Mouse (Mus musculus) liver, embryonic 14.5 days (tissue): ENCODE results near the gene Etv2.

Experiments
- CTCF ChIP-seq: IDR thresholded peaks from 2 replicates; pipeline ENCODE4 v1.5.1; 2016; ENCODE audit warnings: antibody characterized with exemption, low read depth, control low read depth
- EP300 ChIP-seq: IDR thresholded peaks from 2 replicates; pipeline ENCODE4 v1.6.1; 2016; ENCODE audit warnings: antibody characterized with exemption, low read depth

DNA sequence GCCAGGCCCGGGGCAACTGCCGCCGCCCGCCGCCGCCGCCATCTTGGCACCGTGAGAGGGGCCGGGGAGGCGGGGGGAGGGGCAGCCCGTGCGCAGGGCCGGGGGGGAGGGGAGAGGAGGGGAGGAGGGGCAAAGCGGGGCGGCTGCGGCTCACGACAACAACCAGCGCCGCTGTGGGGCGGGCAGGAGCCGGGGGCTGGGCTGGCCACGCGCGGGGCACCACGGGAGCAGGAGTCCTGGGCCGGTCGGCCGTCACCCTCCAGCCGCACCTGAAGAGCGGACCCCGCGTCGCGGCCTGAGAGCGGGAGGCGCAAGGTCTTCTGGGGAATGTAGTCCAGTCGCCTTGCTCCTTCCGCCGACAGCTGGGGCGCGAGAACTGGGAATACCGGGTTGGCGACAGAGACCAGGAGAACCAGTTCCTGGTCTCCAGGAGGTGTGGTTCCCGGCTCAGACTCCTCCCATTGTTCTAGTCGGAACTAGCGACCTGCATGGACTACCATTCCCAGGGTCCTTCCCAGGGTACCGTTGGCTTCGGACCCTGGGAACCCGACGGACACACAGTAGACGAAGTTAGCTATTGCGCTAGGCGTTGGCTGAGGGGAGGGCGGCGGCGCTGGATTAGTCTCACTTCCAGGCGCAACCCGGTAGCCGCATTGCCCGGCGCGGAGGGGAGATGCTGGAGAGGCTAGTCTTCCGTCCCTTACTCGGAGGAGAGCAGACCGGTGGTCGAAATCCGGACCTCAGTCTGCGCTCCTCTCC lies 46.8 kb downstream of the Etv2 start, which contains the start of gene Kmt2b:
- TF ChIP-seq CTCF, result no peak
- no peak for TF ChIP-seq EP300
